Mouse (Mus musculus): ENCODE data around the gene Btn1a1. TPM values are rescaled to one million over a fixed set of nuclear protein-coding genes. Genes with fewer than 3 reads are reported as not detected.

The Btn1a1 gene
- polyA plus RNA-seq, 1 experiment from 2014 or later = 0.22 TPM

DNA sequence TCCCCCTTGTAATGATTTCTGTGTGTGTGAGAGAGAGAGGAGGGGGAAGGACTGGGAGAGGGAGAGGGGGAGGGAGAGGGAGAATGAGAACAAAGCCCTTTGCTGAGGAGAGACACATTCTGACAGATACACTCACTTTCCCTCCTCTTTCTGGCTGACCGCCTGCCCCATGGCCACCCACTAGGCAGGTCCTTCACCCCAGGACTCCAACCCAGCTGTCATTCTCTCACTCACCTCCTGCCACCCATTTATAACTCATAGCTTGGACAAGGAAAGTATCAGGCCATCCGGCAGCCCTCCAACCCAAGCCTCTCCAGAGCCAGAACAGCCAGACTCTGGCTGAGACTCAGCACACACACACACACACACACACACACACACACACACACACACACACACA, 10.0 kb upstream of the Btn1a1 start:
- H3K9ac ChIP-seq = no peak overlapping the region
- no peak overlapping the region for H3K4me3 ChIP-seq (replicated peaks)
- no peaks in the 10 kb centered on the region for H3K4me1 ChIP-seq
- no peaks in the 10 kb centered on the region for H3K36me3 ChIP-seq
- no peaks in the 10 kb centered on the region for H3K27me3 ChIP-seq (replicated peaks)
- H3K4me2 ChIP-seq = no peak overlapping the region
- no peak for ATAC-seq (ENCODE audit: insufficient read depth, low FRiP score, low read depth)
- WGBS = 15% methylated on average over 2 of the region's 2 CpGs
- H3K27ac ChIP-seq = no peak overlapping the region
- no peaks in the 10 kb centered on the region for H3K9me3 ChIP-seq

DNA sequence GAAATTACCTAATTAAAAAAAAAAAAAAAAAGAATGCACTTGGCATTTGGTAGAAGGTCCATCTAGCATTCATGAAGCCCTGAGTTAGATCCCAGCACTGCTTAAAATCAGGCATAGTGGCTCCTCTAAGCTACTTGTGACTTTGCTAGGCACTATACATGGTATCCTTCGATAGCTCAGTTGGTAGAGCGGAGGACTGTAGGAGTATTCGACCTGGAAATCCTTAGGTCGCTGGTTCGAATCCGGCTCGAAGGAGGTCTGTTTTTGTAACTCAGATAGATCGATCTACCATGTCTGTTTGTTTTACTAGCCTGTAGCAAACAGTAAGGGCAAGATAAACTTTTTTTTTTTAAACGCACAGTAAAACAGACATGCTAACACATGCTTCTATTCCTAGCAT, 1.2 kb upstream of the Btn1a1 start:
- ATAC-seq (ENCODE audit: insufficient read depth, low FRiP score, low read depth) = peak; percentile 47; the same call in 1 of the 2 replicates
- H3K4me2 ChIP-seq = no peak overlapping the region
- peaks cover 14% of the 10 kb centered on the region; the same call in 1 of the 2 replicates for H3K4me1 ChIP-seq
- no peaks in the 10 kb centered on the region for H3K36me3 ChIP-seq
- no peaks in the 10 kb centered on the region for H3K27me3 ChIP-seq (replicated peaks)
- no peak overlapping the region for H3K9ac ChIP-seq
- 5% methylated on average over 9 of the region's 9 CpGs for WGBS
- no peaks in the 10 kb centered on the region for H3K9me3 ChIP-seq
- H3K4me3 ChIP-seq (replicated peaks) = no peak overlapping the region
- H3K27ac ChIP-seq = no peak overlapping the region

DNA sequence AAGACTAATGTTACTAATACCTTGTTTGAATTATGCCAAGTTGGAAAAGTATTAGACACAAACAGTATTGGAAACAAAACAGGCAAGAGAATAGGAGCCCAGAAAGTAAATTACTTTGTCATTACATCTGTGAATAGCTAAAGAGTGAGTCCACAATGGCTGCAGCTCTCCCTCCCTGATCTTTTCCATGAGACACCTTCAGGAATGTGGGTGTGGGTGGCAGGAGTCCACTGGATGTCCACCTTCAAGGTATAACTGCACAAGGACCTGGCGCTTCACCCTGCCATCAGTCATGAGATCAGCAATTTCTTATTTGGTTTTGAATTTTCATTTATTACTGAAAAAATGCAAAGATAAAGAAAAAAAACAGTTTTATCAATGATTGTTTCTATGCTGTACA, 605 bp upstream of the Btn1a1 start:
- Histone ChIP-seq H3K9me3 (no peaks in the 10 kb centered on the region), H3K27ac (no peak overlapping the region), H3K9ac (no peak overlapping the region), H3K4me2 (0 out of 2 replicates have a peak overlapping the region, but pooled peaks have one; percentile 90), H3K36me3 (no peaks in the 10 kb centered on the region), H3K4me1 (peaks cover 14% of the 10 kb centered on the region; the same call in 1 of the 2 replicates), H3K4me3 (replicated peaks) (no peak overlapping the region), H3K27me3 (replicated peaks) (no peaks in the 10 kb centered on the region)
- 62% methylated on average over 1 of the region's 1 CpGs for WGBS
- no peak for ATAC-seq (ENCODE audit: insufficient read depth, low FRiP score, low read depth)

DNA sequence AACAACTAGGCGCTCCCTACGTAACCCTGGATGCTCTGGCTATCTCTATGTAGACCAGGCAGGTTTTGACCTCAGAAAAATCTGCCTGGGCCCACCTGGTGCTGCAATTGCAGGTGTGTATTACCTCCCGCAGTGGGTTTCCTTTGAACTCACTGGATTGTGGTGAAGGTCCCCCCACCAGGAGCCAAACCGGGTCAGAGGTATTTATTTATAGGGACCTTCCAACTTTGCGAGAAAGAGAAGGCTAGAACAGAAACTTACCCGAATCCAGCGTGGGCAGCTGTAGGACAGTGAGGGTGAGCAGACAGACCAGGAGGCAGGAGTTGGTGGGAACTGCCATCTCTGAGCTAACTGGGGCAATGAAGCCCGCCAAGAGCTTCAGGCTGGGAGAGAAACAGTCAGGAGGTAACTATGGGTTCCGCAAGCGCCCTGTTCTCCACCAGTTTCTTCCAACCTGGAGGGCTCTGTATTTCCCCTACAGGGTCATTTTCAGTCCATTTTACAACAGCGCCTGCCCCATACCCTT, 797 bp downstream of the Btn1a1 start:
- H3K9ac ChIP-seq = 0 out of 2 replicates have a peak overlapping the region, but pooled peaks have one; percentile 2
- peaks cover 14% of the 10 kb centered on the region; the same call in 1 of the 2 replicates for H3K4me1 ChIP-seq
- no peaks in the 10 kb centered on the region for H3K36me3 ChIP-seq
- no peaks in the 10 kb centered on the region for H3K27me3 ChIP-seq (replicated peaks)
- peak overlapping the region; percentile 90 for H3K4me2 ChIP-seq
- H3K27ac ChIP-seq = no peak overlapping the region
- no peak for ATAC-seq (ENCODE audit: insufficient read depth, low FRiP score, low read depth)
- no peaks in the 10 kb centered on the region for H3K9me3 ChIP-seq
- 8% methylated on average over 11 of the region's 11 CpGs for WGBS
- H3K4me3 ChIP-seq (replicated peaks) = peak overlapping the region; percentile 54

DNA sequence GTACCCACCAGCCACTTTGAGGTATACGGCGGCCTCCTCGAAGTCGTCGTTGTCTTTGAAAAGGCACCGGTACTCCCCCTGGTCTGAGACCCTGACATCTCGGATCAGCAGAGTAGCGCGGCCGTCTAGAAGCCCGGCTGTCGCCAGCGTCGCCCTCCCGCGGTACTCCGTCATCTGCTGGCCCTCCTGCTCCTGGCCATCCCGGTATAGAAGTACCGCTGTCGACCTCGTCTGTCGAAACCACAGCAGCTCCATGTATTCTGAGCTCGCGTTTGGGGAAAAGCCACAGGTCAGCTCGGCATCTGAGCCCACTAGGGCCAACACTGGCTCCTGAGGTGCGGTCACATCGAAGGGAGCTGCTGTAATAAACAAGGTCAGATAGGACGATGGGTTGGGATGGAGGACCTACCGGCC, 1.5 kb downstream of the Btn1a1 start:
- peaks cover 14% of the 10 kb centered on the region; the same call in 1 of the 2 replicates for H3K4me1 ChIP-seq
- no peak; the same call in 1 of the 2 replicates for ATAC-seq (ENCODE audit: insufficient read depth, low FRiP score, low read depth)
- peak overlapping the region; percentile 54 for H3K4me3 ChIP-seq (replicated peaks)
- H3K36me3 ChIP-seq = no peaks in the 10 kb centered on the region
- peak overlapping the region; percentile 90 for H3K4me2 ChIP-seq
- H3K9me3 ChIP-seq = no peaks in the 10 kb centered on the region
- H3K27ac ChIP-seq = no peak overlapping the region
- no peaks in the 10 kb centered on the region for H3K27me3 ChIP-seq (replicated peaks)
- WGBS = under 1% methylated on average over 29 of the region's 29 CpGs
- peak overlapping the region; percentile 30 for H3K9ac ChIP-seq

DNA sequence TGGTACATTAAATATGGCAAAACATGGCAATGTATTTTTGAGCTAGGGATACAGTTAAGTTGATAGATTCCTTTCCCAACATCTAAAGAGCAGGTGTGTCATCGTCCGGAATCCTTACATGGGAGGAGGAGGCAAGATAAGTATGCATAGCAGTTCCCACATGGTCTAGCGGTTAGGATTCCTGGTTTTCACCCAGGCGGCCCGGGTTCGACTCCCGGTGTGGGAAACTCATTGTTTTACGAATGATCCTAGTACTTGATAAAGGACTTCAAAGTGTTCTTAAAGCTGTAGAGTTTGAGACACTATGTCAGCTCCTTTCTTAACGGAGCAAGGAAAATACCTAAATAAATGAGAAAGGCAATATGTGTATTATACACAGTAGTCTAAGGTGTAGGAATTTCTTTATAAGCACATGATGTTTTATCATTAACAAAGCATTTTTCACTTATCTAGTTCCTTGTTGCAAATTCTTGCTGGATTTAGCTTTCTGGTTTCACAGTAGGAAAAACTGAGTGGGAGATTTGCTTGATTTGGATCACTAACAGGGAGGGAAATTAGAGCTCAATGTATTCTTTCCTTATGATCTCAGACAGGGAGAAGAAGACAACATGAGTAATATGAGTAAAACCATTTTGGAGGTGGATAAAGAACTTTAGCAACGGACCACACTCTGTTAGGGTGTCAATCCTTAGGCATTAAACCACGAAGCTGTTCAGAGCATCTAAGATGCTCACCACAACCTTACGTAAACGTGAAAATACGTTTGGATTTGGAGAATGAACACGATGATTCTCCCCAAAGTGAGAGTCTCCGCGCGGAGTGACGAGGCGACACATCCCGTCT, 2.1 kb downstream of the Btn1a1 start:
- Histone ChIP-seq H3K27me3 (replicated peaks) (no peaks in the 10 kb centered on the region), H3K9ac (peak overlapping the region; percentile 30), H3K4me3 (replicated peaks) (peak overlapping the region; percentile 54), H3K36me3 (no peaks in the 10 kb centered on the region), H3K4me2 (peak overlapping the region; percentile 90), H3K4me1 (peaks cover 14% of the 10 kb centered on the region; the same call in 1 of the 2 replicates), H3K9me3 (no peaks in the 10 kb centered on the region), H3K27ac (no peak overlapping the region)
- ATAC-seq (ENCODE audit: insufficient read depth, low FRiP score, low read depth) = no peak
- 1% methylated on average over 21 of the region's 21 CpGs for WGBS

DNA sequence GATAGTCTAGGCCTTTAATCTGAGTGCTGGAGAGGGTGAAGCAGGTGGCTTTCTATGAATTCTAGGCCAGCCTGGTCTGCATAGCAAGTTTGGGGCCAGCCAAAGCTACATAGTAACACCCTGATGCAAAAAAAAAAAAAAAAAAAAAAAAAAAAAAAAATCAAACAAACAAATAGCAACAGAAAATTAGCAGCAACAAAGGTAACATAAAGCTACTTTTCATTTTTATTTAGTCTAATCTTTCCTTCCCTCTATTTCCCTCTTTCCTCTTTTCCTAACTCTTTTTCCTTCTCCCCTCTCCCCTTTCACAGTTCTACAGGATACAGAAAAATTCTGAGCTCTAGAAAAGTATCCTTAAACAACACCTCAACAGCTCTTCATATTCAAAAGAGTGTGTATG, 3.0 kb downstream of the Btn1a1 start:
- H3K36me3 ChIP-seq = no peaks in the 10 kb centered on the region
- H3K27ac ChIP-seq = no peak overlapping the region
- H3K4me1 ChIP-seq = peaks cover 14% of the 10 kb centered on the region; the same call in 1 of the 2 replicates
- no peak overlapping the region for H3K4me3 ChIP-seq (replicated peaks)
- no peak overlapping the region for H3K9ac ChIP-seq
- no peaks in the 10 kb centered on the region for H3K9me3 ChIP-seq
- no peak overlapping the region for H3K4me2 ChIP-seq
- ATAC-seq (ENCODE audit: insufficient read depth, low FRiP score, low read depth) = no peak
- H3K27me3 ChIP-seq (replicated peaks) = no peaks in the 10 kb centered on the region

DNA sequence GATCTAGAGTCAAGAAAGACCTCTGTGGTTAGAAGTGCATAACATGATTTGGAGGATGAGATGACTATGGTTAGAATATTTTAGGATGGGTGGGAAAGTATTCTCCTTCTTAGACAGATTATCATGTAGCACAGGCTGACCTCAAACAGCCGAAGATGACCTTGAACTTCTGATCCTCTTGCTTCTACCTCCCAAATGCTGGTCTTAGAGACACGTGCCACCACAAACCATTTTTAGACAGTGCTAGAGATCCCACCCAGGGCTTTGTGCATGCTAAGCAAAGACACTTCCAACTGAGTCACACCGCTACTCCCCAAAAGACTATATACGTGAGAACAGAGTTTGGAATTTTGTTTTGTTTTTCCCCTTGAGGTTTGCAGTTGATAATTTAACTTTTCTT, 3.6 kb downstream of the Btn1a1 start:
- H3K27ac ChIP-seq = no peak overlapping the region
- H3K4me2 ChIP-seq = no peak overlapping the region
- H3K4me3 ChIP-seq (replicated peaks) = no peak overlapping the region
- no peaks in the 10 kb centered on the region for H3K9me3 ChIP-seq
- H3K4me1 ChIP-seq = peaks cover 14% of the 10 kb centered on the region; the same call in 1 of the 2 replicates
- ATAC-seq (ENCODE audit: insufficient read depth, low FRiP score, low read depth) = no peak
- H3K9ac ChIP-seq = no peak overlapping the region
- no peaks in the 10 kb centered on the region for H3K36me3 ChIP-seq
- 86% methylated on average over 4 of the region's 4 CpGs for WGBS
- no peaks in the 10 kb centered on the region for H3K27me3 ChIP-seq (replicated peaks)

DNA sequence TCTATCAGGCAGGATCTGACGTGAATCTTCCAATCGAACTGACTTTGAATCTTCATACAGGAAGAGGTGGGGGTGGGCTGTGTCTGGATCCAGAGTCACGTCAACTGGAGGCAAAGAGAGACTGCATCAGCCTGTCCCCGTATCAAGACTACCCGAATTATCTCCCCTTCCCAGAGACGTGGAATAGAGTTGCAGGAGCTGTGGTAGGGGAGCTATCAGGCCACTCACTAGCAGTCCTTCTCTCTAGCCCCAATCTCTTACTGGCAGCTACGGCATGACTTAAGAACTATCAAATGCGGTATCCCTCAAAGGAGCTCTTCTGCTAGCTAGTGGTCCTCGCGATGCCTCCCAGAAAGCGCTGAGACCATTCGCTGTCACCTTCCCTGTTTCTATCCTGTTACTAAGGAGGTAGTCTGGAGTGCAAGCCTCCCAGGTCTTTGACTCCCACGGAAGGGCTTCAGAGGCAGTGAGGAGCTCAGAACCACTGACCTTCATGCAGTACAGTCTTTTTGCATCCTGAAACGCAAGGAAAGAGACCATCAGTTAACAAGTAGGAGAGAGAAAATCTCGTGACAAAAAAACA, 6.3 kb downstream of the Btn1a1 start:
- ATAC-seq (ENCODE audit: insufficient read depth, low FRiP score, low read depth) = peak; percentile 81; the same call in 1 of the 2 replicates
- Histone ChIP-seq H3K4me2 (peak overlapping the region; percentile 25; the same call in 1 of the 2 replicates), H3K4me3 (replicated peaks) (no peak overlapping the region), H3K9me3 (no peaks in the 10 kb centered on the region), H3K36me3 (no peaks in the 10 kb centered on the region), H3K4me1 (peaks cover 3% of the 10 kb centered on the region; the same call in 1 of the 2 replicates), H3K27ac (no peak overlapping the region), H3K9ac (no peak overlapping the region), H3K27me3 (replicated peaks) (no peaks in the 10 kb centered on the region)
- 33% methylated on average over 15 of the region's 15 CpGs for WGBS

DNA sequence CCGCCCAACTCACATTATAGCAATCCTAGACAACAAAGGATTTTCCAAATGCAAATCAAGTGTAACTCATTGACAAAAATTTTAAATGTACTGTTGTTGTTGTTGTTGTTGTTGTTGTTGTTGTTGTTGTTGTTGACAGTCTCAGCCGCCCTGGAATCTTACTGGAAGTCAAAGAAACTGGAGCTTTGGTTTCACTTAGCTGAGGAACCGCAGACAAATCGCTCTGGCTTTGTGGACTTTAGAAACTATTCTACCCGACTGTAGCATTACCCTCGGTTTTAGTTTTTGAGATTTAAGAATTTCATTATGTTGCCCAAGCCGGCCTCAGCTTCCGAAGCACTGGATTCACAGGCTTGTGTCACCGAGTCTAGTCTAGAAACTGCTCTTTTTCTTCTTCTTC, 11.8 kb downstream of the Btn1a1 start:
- H3K27ac ChIP-seq = peak overlapping the region; percentile 92
- no peaks in the 10 kb centered on the region for H3K27me3 ChIP-seq (replicated peaks)
- H3K4me3 ChIP-seq (replicated peaks) = peak overlapping the region; percentile 67
- no peak for ATAC-seq (ENCODE audit: insufficient read depth, low FRiP score, low read depth)
- peak overlapping the region; percentile 44; the same call in 1 of the 2 replicates for H3K9ac ChIP-seq
- no peaks in the 10 kb centered on the region for H3K36me3 ChIP-seq
- H3K9me3 ChIP-seq = no peaks in the 10 kb centered on the region
- peak overlapping the region; percentile 60 for H3K4me2 ChIP-seq
- H3K4me1 ChIP-seq = no peaks in the 10 kb centered on the region; the same call in 1 of the 2 replicates
- WGBS = 1% methylated on average over 9 of the region's 9 CpGs

DNA sequence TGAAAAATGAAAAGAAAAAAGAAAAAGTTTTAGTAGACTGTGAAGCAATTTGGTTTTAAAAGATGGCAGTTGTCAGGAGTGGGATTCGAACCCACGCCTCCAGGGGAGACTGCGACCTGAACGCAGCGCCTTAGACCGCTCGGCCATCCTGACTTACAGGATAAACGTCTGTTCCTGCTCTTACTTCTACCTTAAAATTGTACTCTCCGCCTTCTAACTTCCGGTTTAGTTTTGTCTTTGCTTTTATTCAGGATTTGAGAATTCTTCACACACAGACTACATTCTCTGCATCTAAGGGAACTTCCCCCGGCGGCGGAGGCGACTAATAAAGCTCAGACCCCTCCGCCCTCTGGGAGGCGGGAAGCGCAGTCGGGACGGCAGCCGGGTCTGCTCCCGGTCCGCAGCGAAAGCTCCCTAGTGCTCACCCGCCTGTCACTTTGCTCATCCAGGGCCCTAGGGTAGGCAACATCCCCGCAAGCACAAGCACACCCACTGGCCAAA, 12.3 kb downstream of the Btn1a1 start:
- Histone ChIP-seq H3K27me3 (replicated peaks) (no peaks in the 10 kb centered on the region), H3K36me3 (no peaks in the 10 kb centered on the region), H3K4me2 (peak overlapping the region; percentile 60), H3K9ac (peak overlapping the region; percentile 44), H3K27ac (peak overlapping the region; percentile 92), H3K4me1 (no peaks in the 10 kb centered on the region; the same call in 1 of the 2 replicates), H3K9me3 (no peaks in the 10 kb centered on the region), H3K4me3 (replicated peaks) (peak overlapping the region; percentile 67)
- peak; percentile 82 for ATAC-seq (ENCODE audit: insufficient read depth, low FRiP score, low read depth)
- under 1% methylated on average over 25 of the region's 25 CpGs for WGBS

Measured in stomach, embryonic 15.5 days (tissue).